Mouse (Mus musculus) midbrain, postnatal 0 days (tissue): ENCODE data around the gene Olfr1392. TPM values are rescaled to one million over a fixed set of nuclear protein-coding genes. Genes with fewer than 3 reads are reported as not detected.

ENCODE experiments used
- ATAC-seq: fragments of 200-750 bp; cut with Nextera tagmentation; 2 replicates; pipeline ENCODE4 v1.8.0; 2017; ENCODE audit warnings: moderate number of reproducible peaks, mild to moderate bottlenecking, moderate TSS enrichment, moderate library complexity; ENCODE audit not compliant: low FRiP score
- DNase-seq: peaks from one replicate; pipeline ENCODE4 v3.0.0-alpha.2; 2015; ENCODE audit warnings: low spot score
- H3K27ac ChIP-seq: fragments of 300-500 bp; sonication (generic); 2 replicates; pipeline ENCODE4 v1.5.1; 2014; ENCODE audit warnings: low read depth, mild to moderate bottlenecking, low read length, mixed read lengths
- H3K27me3 ChIP-seq: fragments of 300-500 bp; sonication (generic); 2 replicates; pipeline ENCODE4 v1.6.1; 2014; ENCODE audit warnings: low read length, control low read depth, mixed read lengths; ENCODE audit not compliant: insufficient read depth
- H3K36me3 ChIP-seq: fragments of 300-500 bp; sonication (generic); 2 replicates; pipeline ENCODE4 v1.6.1; 2014; ENCODE audit warnings: low read length, control low read depth, mixed read lengths; ENCODE audit not compliant: insufficient read depth
- H3K4me1 ChIP-seq: fragments of 300-500 bp; sonication (generic); 2 replicates; pipeline ENCODE4 v1.6.1; 2014; ENCODE audit warnings: mild to moderate bottlenecking, control low read depth, antibody characterized with exemption, low read length, mixed read lengths; ENCODE audit not compliant: insufficient read depth
- H3K4me2 ChIP-seq: fragments of 300-500 bp; sonication (generic); 2 replicates; pipeline ENCODE4 v1.6.1; 2014; ENCODE audit warnings: low read depth, mild to moderate bottlenecking, low read length, mixed read lengths; ENCODE audit not compliant: poor library complexity, severe bottlenecking
- H3K4me3 ChIP-seq: fragments of 300-500 bp; sonication (generic); 2 replicates; pipeline ENCODE4 v1.5.1; 2014; ENCODE audit warnings: low read depth, mild to moderate bottlenecking, low read length, moderate library complexity
- H3K9ac ChIP-seq: fragments of 300-500 bp; sonication (generic); replicated peaks from 2 replicates; pipeline ENCODE4 v1.6.1; 2014; ENCODE audit warnings: mild to moderate bottlenecking, low read length, moderate library complexity, mixed read lengths; ENCODE audit not compliant: poor library complexity, severe bottlenecking
- H3K9me3 ChIP-seq: fragments of 300-500 bp; sonication (generic); 2 replicates; pipeline ENCODE4 v1.6.1; 2016; ENCODE audit warnings: low read length, control low read depth
- CTCF ChIP-seq: IDR thresholded peaks from 2 replicates; pipeline ENCODE4 v1.5.1; 2016; ENCODE audit warnings: antibody characterized with exemption, mild to moderate bottlenecking
- WGBS: fragments of 180-500 bp; shearing (Covaris S2); extraction: QIAGEN DNeasy Blood & Tissue Kit; methylation state at CpG from one replicate; pipeline ENCODE4 v1.1.7; 2014; 5-methylcytosine and 5-hydroxymethylcytosine counted together
- polyA plus RNA-seq: library from polyadenylated mRNA; unstranded; fragments of >200 nt; fragmentation: Nextera tagmentation; extraction: Ambion mirVana; gene quantifications from 2 replicates; pipeline ENCODE4 v1.2.1, GENCODE M21; 2015
- total RNA-seq: library from RNA; depleted of rRNA; stranded (reverse); fragments of >200 nt; gene quantifications from 2 replicates; pipeline ENCODE4 v1.2.3, GENCODE M21; 2014; rRNA removed

Olfr1392 gene
- total and polyA plus RNA-seq, 2 experiments from 2014 or later: 0.14 to 0.60 TPM

DNA sequence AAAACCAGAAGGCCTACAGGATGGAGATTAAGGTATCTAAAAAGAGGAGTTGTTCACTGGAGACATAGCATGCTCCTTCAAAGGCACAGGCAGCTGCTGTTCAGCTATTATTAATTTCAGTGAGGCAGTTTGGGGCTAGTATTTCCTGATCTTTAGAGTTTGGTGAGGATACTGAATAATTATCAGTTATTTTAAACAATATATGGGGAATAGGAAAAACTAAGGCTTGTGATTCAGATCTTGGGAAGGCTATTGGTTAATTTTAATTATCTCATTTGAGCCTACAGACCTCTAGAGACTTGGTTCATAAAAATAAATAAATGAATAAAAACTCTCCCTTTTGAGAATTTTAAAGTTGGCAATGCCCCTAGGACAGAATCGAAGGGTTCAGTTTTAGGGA lies 49.8 kb downstream of the Olfr1392 start, which contains the start of gene Olfr1390:
Gene Olfr1390 (plus strand): TSS at position 301 of the 400 bp plus-strand sequence.
- Histone ChIP-seq H3K4me2 (no peak within 1 kb of the TSS), H3K9ac (no peak within 1 kb of the TSS), H3K9me3 (no peaks in the 10 kb centered on the region), H3K4me1 (no peaks in the 10 kb centered on the region), H3K27ac (no peak within 1 kb of the TSS), H3K4me3 (no peak within 1 kb of the TSS), H3K27me3 (no peaks in the 10 kb centered on the region), H3K36me3 (no peaks in the 10 kb centered on the region)
- 92% methylated on average over 1 of the region's 1 CpGs for WGBS
- ATAC-seq (no peak), DNase-seq (no peak)
- no peak for TF ChIP-seq CTCF

DNA sequence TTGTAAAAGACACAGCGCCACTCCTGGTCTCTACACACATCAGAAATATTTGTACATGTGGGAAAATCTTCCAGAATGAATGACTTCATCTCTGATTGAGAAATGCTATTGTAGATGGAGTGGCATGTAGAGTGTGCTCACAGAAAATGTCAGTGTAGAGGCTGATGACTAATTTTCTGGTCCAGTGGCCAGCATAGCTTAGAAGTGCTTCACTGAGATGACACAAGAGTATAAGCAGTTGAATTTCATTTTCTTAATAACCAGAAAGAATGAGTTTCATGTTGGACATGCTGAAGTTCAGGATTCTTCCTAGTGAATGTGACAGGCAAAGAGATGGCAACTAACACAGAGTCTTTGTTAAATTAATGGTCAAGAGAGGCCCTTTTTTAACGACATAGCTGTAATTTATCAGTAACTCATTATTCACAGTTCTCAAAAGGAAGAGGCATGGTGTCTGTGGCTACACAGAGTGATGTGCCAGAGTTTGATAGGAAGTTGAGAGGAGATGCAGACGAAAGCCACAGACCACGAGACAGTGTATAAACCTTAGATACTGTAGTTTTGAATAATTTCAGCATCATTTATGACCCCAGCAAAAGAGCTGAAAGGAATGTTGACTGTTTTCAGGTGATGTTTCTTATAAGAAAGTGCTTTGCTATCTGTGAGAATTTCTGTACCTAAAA lies 52.2 kb downstream of the Olfr1392 start:
- H3K36me3 ChIP-seq: no peaks in the 10 kb centered on the region
- H3K9ac ChIP-seq: no peak overlapping the region
- no peaks in the 10 kb centered on the region for H3K27me3 ChIP-seq
- no peaks in the 10 kb centered on the region for H3K9me3 ChIP-seq
- 73% methylated on average over 4 of the region's 4 CpGs for WGBS
- H3K4me2 ChIP-seq: no peak overlapping the region
- TF ChIP-seq CTCF: no peak
- H3K27ac ChIP-seq: no peak overlapping the region
- no peak overlapping the region for H3K4me3 ChIP-seq
- no peak for ATAC-seq
- H3K4me1 ChIP-seq: no peaks in the 10 kb centered on the region
- no peak for DNase-seq

Other genes starting within 250 kb of the Olfr1392 start
- gene 9930111J21Rik2, start 234.0 kb upstream of the Olfr1392 start, total RNA-seq: 0.55 and 1.7 TPM in 2 replicates
- gene 9930111J21Rik2, start 234.0 kb upstream of the Olfr1392 start, polyA plus RNA-seq: 0.18 and 0.20 TPM in 2 replicates
- not detected in 2 replicates for gene Tgtp2, start 221.1 kb upstream of the Olfr1392 start, total RNA-seq
- 0.15 and 0.19 TPM in 2 replicates for gene Tgtp2, start 221.1 kb upstream of the Olfr1392 start, polyA plus RNA-seq
- gene Ifi47, start 208.7 kb upstream of the Olfr1392 start, total RNA-seq: 1.1 and 3.3 TPM in 2 replicates
- gene Ifi47, start 208.7 kb upstream of the Olfr1392 start, polyA plus RNA-seq: 0.74 and 1.4 TPM in 2 replicates
- not detected in 2 replicates for gene Olfr1396, start 170.4 kb upstream of the Olfr1392 start, total RNA-seq
- not detected in 2 replicates for gene Olfr1396, start 170.4 kb upstream of the Olfr1392 start, polyA plus RNA-seq
- not detected in 2 replicates for gene Olfr1395, start 143.0 kb upstream of the Olfr1392 start, total RNA-seq
- not detected in 2 replicates for gene Olfr1395, start 143.0 kb upstream of the Olfr1392 start, polyA plus RNA-seq
- not detected in 2 replicates for gene Olfr1394, start 130.9 kb upstream of the Olfr1392 start, total RNA-seq
- not detected in 2 replicates for gene Olfr1394, start 130.9 kb upstream of the Olfr1392 start, polyA plus RNA-seq
- 0.19 TPM in 1 of 2 replicates, not detected in the other for gene Btnl9, start 98.1 kb upstream of the Olfr1392 start, total RNA-seq
- gene Btnl9, start 98.1 kb upstream of the Olfr1392 start, polyA plus RNA-seq: 0.26 and 0.80 TPM in 2 replicates
- 25.6 and 40.2 TPM in 2 replicates for gene Zfp62, start 82.0 kb upstream of the Olfr1392 start, total RNA-seq
- 26.0 and 26.6 TPM in 2 replicates for gene Zfp62, start 82.0 kb upstream of the Olfr1392 start, polyA plus RNA-seq
- 88.1 and 102 TPM in 2 replicates for gene Mgat1, start 41.1 kb upstream of the Olfr1392 start, total RNA-seq
- 33.9 and 35.4 TPM in 2 replicates for gene Mgat1, start 41.1 kb upstream of the Olfr1392 start, polyA plus RNA-seq
- 0.19 and 1.4 TPM in 2 replicates for gene Olfr1393, start 7.0 kb upstream of the Olfr1392 start, total RNA-seq
- 0.21 TPM in 1 of 2 replicates, not detected in the other for gene Olfr1393, start 7.0 kb upstream of the Olfr1392 start, polyA plus RNA-seq
- gene Olfr10, start 19.5 kb downstream of the Olfr1392 start, total RNA-seq: 0.09 TPM in 1 of 2 replicates, not detected in the other
- not detected in 2 replicates for gene Olfr10, start 19.5 kb downstream of the Olfr1392 start, polyA plus RNA-seq
- gene Olfr1391, start 37.5 kb downstream of the Olfr1392 start, total RNA-seq: not detected in 2 replicates
- not detected in 2 replicates for gene Olfr1391, start 37.5 kb downstream of the Olfr1392 start, polyA plus RNA-seq
- not detected in 2 replicates for gene Olfr1390, start 49.9 kb downstream of the Olfr1392 start, total RNA-seq
- not detected in 2 replicates for gene Olfr1390, start 49.9 kb downstream of the Olfr1392 start, polyA plus RNA-seq
- 0.22 TPM in 1 of 2 replicates, not detected in the other for gene Olfr1389, start 137.8 kb downstream of the Olfr1392 start, total RNA-seq
- gene Olfr1389, start 137.8 kb downstream of the Olfr1392 start, polyA plus RNA-seq: not detected in 2 replicates
- not detected in 2 replicates for gene Olfr1388, start 151.3 kb downstream of the Olfr1392 start, total RNA-seq
- 0.05 and 0.07 TPM in 2 replicates for gene Olfr1388, start 151.3 kb downstream of the Olfr1392 start, polyA plus RNA-seq
- gene Olfr1387, start 170.1 kb downstream of the Olfr1392 start, total RNA-seq: not detected in 2 replicates
- not detected in 2 replicates for gene Olfr1387, start 170.1 kb downstream of the Olfr1392 start, polyA plus RNA-seq
- gene Olfr1386, start 179.8 kb downstream of the Olfr1392 start, total RNA-seq: not detected in 2 replicates
- not detected in 2 replicates for gene Olfr1386, start 179.8 kb downstream of the Olfr1392 start, polyA plus RNA-seq
- gene Olfr1385, start 203.8 kb downstream of the Olfr1392 start, total RNA-seq: not detected in 2 replicates
- gene Olfr1385, start 203.8 kb downstream of the Olfr1392 start, polyA plus RNA-seq: not detected in 2 replicates
- not detected in 2 replicates for gene Olfr1384, start 221.4 kb downstream of the Olfr1392 start, total RNA-seq
- not detected in 2 replicates for gene Olfr1384, start 221.4 kb downstream of the Olfr1392 start, polyA plus RNA-seq
- not detected in 2 replicates for gene Olfr1383, start 234.4 kb downstream of the Olfr1392 start, total RNA-seq
- not detected in 2 replicates for gene Olfr1383, start 234.4 kb downstream of the Olfr1392 start, polyA plus RNA-seq
- gene Olfr1382, start 243.0 kb downstream of the Olfr1392 start, total RNA-seq: not detected in 2 replicates
- not detected in 2 replicates for gene Olfr1382, start 243.0 kb downstream of the Olfr1392 start, polyA plus RNA-seq